Mouse (Mus musculus): ENCODE measurements around the gene Slc22a14.
A peak's percentile ranks its signal among the peaks of the same experiment; 100 is the strongest.

Slc22a14 gene

DNA sequence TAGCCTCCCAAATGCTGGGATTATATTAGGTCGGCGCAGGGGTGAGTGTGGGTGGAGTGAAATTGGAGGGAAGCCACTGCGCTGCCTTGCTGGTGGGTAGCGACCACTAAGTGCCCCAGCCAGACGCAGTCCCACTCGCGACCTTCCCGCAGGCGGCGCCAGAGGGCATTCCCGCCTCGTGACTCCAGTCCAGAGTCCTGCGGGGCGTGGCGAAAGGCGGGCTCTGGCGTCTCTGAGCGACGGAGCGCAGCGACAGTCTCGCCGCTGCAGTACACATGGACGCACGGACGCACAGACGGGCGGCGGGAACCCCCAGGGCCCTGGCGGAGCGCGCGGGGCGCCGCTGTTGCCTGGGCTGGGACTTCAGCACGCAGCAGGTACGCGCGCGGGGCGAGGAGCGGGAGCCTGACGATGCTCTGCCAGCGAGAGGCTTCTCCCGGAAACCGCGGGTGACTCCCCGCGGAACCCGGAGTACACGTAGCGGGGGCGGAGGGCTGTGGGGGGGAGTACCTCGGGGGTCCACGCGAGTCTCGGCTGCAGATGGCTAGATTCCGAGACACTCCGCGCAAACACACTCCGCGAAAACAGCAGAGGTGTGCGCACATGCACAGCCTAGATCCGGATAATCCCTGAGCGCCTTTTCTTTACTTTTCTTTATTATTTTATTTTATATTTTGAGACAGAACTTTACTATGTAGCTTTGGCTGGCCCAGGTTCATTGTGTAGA lies 7.9 kb downstream of the Slc22a14 start, which contains the start of gene Xylb:
Gene Xylb, plus strand, starts transcription at position 51 of the 727 bp plus-strand sequence.
- peak; percentile 94 for DNase-seq (ENCODE audit: low read depth, low spot score)

DNA sequence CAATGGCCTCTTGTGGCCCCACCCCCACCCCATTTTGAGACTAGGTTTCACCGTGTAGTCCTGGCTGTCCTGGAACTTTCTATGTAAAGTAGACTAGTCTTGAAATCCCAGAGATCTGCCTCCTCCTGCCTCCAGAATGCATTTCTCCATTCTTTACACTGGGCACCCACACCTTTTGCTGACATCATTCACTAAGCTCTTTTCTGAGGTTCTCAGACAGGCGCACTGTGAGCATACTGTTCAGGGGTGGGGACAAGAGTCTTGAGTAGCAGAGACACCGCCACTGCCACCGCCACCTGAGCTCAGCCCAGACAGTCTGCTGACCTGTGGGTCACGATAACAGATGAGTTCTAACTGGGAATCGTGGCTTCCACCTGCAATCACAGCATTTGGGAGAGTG lies 9.4 kb downstream of the Slc22a14 start:
- DNase-seq (ENCODE audit: low read depth, low spot score): no peak

DNA sequence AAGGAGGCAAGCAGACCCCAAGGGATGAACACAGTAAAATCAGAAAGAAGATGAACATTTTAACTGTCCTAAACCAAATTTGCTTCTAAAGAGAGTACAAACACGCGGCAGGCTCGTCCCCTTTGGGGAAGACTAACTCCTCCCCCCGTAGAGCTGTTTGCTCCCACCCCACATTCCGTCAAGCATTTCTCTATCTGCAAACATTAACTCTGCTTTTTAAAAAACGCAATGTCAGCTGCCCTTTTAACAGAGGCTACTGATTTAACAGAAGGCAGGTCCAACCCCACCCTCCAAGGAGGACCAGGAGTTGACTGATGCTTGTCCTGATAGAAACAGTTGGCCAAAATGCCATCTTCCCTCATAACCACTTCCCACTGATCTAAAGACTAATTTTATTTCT lies 11.4 kb downstream of the Slc22a14 start:
- no peak for DNase-seq (ENCODE audit: low read depth, low spot score)

DNA sequence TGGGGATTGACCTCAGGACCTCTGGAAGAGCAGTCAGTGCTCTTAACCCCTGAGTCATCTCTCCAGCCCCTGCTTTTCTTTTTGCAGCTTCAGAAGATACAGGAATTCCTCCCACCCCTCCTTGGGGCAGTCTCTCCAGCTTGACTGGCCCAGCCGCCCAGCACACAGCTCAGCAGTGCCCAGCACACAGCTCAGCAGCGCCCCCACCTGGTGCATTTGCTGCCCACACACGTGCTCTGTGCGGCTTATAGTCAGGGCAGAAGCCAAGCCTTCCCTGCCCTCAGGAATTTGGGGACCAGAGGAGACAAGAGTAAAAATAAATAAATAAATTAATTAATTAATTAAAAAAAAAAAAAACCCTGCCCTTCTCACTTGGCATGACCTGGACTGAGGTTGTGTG lies 13.3 kb downstream of the Slc22a14 start:
- peak; percentile 81 for DNase-seq (ENCODE audit: low read depth, low spot score)

DNA sequence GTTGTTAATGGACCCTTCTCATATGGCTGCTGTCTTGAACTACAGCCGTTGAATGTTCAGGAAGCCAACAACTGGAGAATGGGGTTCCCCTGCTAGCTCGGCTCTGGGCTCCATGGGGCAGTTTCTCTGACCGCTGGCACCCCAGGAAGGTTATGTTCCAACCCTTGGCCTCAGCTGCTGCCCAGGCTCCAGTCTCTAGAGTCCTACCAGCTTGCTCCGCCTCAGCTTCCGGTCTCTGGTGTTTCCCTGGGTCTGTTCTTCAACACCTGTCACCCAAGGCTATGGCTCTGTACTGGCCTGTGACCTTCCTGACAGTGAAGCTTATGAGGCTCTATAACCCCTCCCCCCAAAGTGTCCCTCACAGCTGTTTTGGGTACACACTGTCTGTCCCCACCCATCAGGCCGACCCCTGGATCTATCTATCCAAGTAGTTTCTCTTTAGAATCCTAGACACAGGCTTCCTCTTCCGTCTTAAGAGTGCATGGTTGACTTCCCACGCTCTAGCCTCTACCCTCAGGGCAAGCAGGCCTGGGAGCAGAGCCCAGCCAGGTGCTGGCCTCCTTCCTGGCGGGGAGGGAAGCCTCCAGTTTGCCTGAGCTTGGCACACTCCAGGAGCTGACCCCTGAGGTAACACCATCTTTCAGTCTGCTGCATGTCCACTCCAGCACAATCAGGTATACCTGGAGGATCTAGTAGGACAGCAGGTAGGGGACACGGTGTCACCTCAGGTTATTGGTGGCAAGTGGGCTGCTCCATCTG lies 14.2 kb downstream of the Slc22a14 start:
- DNase-seq (ENCODE audit: low read depth, low spot score): no peak

DNA sequence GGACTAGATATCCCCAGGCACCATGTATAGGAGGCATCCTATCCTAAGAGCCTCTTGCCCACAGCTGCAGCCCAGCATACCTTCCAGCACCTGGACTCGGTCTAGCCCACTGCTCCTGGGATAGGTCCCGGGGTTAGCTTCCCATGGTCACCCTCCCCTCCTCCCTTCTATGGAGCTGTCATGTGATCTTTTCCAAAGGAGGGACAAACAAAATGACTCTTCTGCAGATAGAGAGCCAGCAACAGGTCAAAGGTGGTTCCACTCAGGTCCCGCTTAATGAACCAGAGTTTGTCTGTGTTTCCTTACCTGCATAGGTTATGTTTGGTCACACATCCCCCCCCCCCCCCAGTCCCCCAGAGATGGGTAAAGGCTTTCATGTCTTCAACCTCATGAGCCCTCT lies 14.8 kb downstream of the Slc22a14 start:
- DNase-seq (ENCODE audit: low read depth, low spot score): no peak

DNA sequence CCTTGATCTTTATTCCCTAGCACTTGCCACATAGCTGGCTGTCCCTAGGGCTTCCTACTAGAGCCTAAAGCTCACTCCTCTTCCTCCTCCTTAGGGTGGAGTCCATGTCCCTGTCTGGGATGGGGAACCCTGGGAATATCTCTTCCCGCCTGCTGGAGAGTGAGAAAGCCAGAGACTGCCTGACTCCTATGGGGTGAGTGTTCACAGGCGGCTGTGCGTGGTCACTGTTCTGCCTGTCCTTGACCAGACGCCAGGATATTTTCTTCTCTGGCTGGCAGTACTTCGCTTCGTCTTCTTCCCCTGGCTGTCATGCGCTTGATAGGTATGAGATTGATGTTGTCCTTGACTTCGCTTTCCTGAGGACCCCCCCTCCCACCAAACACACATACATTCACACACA lies 19.0 kb downstream of the Slc22a14 start:
- DNase-seq (ENCODE audit: low read depth, low spot score): no peak

DNA sequence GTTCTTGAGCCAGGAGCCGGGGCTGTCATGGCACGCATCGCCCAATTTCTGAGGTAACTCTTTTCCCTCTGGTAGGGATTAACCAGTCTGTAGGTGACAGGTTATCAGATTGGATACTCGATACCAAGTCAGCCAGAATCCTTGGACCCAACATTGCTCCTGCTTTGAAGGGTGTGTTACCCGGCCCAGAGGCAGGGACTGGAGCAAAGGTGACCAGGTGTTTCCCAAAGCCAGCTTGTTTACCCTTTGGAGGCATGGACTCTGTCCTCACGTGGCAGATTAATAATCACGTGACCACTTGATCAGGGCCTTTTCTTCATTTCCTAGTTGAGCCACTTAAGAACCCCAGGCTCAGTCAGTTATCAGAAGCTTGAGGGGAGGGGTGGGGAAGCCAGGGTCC lies 22.6 kb downstream of the Slc22a14 start:
- no peak for DNase-seq (ENCODE audit: low read depth, low spot score)

DNA sequence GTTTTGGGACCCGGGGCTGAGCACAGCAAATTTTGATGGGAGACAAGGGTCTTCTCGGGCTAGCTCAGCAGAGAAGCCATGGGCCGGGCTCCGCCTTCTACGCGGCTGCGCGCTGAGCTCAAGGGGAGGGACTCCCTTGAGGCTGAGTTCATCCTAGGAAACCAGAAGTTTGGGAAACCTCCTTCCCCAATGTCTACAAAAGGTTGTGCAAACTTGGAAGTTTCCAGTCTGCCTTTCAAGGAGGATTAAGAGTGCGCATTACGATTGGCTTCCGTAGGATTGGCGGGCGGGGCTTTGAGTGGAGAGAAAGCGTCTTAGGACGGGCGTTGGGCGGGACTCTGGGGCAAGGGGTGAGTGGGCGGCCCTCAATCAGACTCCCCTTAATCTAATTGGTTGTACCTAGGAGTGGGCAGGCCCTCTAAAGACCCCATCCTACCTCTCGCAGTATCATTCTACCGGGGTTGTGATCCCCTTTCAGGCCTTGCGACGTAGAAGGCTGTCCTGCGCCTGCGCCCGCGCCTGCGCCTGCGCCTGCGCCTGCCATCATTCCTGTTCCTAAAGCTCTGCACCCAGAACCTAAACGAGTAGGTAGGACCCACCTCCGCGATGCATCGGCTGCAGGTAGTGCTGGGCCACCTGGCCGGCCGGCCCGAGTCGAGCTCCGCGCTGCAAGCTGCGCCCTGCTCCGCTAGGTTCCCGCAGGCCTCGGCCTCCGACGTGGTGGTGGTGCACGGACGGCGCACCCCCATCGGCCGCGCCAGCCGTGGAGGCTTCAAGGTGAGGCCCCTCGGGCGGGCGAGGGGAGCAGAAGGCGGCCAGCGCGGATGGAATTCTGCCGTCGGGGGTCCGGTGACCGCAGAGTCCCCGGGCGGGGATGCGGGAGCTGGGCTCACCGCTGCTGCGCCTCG lies 24.2 kb downstream of the Slc22a14 start, which contains the start of gene Myd88:
Gene Myd88, minus strand, starts transcription at position 503 of the 908 bp plus-strand sequence.
- DNase-seq (ENCODE audit: low read depth, low spot score): peak; percentile 100

DNA sequence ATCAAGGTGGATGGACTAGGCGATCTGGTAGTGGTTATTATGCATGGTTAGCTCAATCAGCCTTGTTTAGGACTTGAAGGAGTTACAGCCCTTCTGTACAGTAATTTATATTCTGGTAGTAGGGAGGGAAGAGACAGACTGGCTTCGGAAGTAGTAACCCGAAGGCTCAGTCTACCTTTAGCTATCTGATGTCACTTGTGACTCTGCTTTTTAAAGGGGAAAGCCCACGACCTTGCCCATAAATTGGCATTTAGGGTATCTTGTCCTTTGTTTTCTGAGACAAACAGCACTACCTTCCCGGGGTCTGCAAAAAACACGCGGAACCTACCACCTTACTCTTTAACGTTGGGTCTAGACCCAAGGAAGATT lies 25.2 kb downstream of the Slc22a14 start:
- DNase-seq (ENCODE audit: low read depth, low spot score): no peak

DNA sequence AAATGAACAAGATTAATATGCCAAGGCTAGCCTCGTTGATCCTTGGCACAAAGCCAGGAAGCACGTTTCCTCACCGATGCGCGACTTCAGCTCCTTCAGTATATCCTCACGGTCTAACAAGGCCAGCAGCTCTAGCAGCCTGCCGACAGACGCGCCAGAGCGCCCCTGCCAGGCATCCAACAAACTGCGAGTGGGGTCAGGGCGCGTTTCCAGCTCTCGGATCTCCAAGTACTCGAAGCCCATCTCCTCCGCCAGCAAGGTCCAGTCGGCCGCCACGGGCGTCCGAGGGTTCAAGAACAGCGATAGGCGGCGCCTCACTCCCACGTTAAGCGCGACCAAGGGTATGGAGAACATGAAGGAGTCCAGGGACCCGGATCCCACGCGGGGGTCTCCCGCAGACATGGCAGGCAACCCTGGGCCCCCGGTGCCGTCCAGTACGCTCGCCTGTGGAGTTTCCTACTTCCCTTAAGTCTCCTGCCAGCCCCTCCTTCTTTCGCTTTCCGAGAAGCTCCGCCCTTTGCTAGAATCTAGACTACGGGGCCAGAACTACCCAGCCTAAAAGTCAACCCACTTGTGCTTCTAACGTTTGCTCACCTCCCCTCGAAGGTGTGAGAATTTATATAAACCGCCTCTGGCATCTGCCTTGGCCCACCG lies 25.7 kb downstream of the Slc22a14 start, which contains the start of gene Acaa1a:
Gene Acaa1a, plus strand, starts transcription at position 119 of the 654 bp plus-strand sequence.
- DNase-seq (ENCODE audit: low read depth, low spot score): peak; percentile 71

DNA sequence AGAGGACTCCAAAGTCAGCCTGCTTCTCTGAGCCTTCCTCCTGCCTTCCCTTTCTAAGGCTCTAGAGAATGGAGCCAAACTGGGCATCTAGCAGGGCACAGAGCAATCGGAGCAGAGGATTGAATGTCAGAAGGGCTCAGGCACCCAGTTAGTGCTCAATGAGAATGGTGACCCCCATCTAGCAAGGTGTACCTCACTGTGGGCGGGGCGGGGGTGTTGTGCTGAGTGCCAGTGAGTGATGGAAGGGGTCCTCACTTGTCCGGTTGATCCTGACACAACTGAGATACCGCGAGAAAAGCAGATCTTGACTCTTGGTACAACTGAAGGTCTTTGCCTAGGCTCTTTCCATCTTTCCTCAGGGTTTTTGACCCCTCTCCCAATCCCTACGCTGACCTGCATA lies 26.2 kb downstream of the Slc22a14 start:
- peak; percentile 12 for DNase-seq (ENCODE audit: low read depth, low spot score)

DNA sequence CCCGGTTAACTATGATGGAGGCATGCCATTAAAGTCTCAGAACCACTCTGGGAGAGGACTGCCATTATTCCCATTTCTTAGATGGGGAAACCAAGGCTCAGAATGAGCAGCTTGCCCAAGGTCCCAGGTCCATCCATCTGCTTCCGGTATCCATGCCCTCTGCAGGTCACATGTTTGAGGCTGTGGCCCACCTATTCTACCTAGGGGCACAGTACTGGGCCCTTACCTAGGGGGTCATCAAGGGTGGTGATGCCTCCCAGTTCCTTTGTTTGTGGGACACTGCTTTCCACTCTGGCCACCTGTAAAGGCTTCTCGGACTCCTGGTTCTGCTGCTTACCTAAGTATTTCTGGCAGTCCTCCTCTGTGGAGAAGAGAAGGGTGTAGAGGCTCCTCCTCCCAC lies 27.0 kb downstream of the Slc22a14 start:
- no peak for DNase-seq (ENCODE audit: low read depth, low spot score)

DNA sequence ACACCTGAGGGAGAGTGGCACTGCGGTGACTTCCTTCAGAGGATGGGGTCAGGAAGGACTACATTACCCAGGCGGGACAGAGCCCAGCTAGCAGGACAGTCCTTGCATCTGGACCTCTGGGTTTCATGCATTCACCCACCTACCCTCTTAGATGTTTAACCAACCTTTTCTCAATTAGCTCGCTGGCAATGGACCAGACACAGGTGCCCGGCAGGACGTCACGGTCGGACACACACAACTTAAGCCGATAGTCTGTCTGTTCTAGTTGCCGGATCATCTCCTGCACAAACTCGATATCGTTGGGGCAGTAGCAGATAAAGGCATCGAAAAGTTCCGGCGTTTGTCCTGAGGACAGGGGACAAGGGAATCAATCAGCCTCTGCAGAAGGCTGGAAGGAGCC lies 27.5 kb downstream of the Slc22a14 start:
- no peak for DNase-seq (ENCODE audit: low read depth, low spot score)

DNA sequence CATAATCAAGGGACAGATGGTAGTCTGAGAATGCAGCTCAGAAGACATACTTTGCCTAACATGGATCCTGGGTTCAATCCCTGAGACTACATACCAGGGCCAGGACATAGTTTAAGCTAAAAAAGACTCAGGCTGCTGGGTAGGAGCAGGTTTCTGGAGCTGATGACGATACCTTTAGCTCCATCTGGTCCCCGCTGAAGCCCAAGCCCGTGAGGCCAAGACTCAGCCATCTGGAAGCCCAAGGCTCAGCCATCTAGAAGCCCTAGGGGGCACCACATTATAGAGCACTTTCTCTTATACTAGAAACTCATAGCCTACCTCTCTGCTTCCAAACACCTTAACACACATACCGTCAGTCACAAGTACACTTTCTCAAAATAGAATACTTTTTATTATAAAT lies 29.8 kb downstream of the Slc22a14 start:
- DNase-seq (ENCODE audit: low read depth, low spot score): no peak

DNA sequence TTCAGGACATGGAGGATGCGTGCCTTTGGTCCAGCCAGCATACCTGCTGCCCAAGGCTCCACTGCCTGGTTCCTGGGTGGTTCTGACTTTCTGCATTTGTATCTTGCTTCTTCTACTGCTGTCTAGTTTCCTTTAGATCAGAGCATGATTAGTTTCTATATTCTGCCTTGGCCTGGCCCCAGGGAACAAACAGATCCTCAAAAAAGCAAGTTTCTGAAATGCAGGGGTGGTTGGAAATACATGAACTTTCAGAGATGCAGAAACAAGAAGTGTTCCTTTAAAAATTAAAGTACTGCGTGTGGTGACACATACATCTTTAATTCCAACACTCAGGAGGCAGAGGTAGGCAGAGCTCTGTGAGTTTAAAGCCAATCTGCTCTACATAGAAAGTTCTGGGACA lies 30.5 kb downstream of the Slc22a14 start:
- DNase-seq (ENCODE audit: low read depth, low spot score): no peak

DNA sequence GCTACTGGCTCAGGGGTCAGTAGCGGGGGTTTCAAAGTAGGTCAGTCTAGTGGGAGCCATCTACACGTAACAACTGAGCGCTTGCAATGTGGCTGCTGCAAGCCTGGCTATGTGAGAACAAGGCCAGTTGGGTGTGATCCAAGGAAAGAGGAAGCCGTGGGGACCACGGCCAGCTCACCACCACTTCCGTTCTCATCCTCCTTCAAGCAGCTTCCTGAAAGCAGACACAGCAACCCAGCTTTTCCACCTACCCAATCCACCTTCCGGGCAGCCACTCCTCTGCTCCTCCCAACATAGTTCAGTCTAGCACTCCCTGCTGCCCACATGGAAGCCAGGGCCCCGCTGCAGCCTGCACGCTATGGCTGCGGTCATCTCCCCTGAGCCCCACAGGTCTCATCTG lies 31.0 kb downstream of the Slc22a14 start:
- DNase-seq (ENCODE audit: low read depth, low spot score): peak; percentile 48

DNA sequence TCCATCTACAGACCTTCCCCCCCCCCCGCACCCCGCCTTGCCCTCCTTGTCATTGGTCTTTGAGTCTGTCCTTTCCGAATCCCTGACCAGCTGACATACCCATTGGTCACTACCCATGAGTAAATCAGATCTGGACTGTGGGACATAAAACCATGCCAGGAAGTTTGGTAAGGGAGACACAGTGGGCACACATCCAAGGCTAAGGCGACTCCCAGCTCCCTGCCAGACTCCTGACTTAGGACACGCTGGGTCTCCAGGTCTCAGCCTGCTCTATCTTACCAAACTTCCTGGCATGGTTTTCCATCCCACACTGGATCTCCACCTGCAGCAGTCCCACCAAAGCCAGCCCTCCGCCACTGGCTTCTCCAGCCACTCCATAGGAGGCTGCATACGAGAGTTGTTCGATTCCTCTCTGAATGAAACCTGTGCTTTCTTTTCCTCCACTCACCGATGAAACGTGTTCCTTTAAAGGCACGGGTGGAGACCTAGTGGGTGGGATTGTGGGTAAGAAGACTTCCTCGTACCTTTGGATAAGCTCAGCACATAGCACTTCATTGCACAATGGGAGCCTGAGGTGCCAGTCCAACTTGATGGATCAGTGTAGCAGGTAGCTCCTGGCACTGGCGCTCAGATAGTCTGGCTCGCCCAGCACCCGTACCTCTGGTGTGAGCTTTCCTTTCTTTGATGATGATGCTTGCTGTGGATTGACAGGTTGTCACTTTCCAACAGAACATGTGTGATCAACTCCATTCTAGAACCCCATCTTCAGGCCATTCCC lies 35.0 kb downstream of the Slc22a14 start:
- no peak for DNase-seq (ENCODE audit: low read depth, low spot score)

DNA sequence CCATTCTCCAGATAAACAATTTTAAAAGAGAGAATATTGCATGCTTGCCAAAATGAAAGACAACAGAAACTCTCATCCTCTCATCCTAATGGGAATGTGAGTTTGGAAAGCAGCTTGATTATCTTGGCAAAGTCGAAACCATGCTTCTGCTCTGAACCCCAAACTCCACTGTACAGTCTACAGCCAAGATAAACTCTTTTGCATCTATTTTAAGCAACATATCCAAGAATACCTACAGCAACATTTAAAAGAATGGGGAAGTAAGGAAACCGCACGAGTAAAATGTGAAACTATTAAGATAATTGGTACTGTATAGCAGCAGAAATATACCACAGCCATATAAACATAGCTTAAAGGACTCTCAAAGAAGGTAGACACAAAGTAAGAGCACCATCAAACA lies 36.9 kb downstream of the Slc22a14 start:
- DNase-seq (ENCODE audit: low read depth, low spot score): no peak

DNA sequence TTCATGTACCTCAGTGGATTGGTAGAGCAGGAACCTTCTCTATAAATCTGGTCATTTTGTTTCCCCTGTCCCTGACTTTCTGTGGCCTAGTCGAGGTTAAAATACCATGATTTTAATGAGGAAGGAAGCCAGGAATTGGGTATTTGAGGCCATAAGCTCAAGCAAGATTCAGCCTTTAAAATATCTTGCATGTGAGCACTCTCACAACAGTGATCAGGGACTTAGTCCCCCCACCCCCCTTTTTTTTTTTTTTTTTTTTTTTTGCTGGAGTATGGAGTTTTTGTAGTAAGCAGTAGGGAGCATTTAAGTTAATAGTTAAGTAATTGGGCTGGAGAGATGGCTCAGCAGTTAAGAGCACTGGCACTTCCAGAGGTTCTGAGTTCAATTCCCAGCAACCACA lies 41.2 kb downstream of the Slc22a14 start:
- DNase-seq (ENCODE audit: low read depth, low spot score): no peak

DNA sequence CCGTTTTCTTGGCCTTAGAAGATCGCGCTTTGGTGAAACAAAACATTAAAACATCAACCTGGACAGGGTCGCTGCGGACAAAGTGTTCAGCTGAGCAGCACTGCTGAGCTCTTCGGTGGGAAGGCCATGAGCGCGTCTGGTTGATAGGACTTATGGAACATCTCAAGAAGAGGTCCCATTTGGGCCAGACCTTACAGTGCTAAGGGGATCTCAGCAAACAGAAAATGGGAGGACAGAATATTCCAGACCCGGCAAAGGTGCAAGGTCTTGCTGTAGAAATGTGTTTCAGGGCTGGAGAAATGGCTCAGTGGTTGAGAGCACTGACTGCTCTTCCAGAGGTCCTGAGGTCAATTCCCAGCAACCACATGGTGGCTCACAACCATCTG lies 42.1 kb downstream of the Slc22a14 start:
- DNase-seq (ENCODE audit: low read depth, low spot score): no peak
